Mouse (Mus musculus): ENCODE results near the gene Cpped1.

Gene Cpped1
- long read RNA-seq, experiment 1, transcript Cpped1-202 (4 exons, 2,663 nt): major isoform, 6 of 11 reads
- long read RNA-seq, experiment 1, partial matches to known transcripts: 0 of 11 reads
- long read RNA-seq, experiment 1, other reads (novel, unspliced or antisense): 5 of 11 reads
- long read RNA-seq, experiment 2, partial matches to known transcripts: 1 of 8 reads
- long read RNA-seq, experiment 2, other reads (novel, unspliced or antisense): 3 of 8 reads

DNA sequence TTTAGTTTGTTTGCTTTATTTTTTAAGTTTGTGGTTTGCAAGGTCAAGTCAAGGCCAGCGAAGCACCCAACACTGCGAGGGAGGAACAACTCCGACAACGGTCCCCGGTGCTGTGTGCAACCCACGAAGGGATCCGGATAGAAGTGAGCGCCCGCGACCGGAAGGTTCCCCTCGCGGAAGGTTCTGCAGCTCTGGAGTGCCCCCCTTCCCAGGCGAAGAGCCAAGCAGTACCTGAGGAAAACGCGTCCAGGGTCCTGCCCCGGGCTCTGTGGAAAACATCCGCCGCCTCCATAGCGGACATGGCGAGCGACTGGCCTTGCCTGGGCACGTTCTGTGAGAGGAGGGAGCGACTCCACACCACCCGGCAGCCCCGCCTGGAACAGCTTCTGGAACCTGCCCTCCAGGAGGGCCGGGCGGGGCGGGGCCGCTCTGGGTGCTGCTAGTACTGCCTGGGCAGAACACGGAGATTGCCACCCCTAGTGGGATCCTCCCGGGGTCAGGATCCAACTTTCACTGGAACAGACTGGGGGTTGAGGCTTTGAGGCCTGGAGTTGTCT, at the start of gene Cpped1:
Gene Cpped1 (minus strand): TSS at position 411 of the 557 bp plus-strand sequence.
- intact Hi-C loops (cut with DNase I): no loop called here

DNA sequence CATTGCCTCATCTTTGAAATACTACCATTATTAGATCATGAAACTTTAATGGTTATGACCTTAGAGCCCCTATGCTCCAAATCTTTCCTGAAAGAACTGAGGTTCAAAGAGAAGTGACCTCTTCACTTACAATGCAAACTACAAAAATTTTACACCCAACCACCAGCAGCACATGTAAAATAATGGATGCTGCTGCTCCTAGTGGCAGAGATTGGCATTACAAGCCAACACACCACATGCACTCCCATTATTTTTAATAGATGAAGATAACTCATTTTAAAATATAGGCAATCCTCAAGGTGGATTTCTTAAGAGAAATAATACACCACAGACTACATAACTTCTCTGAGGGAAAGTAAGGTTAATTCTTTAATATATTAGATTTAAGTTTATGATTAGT, 31.2 kb upstream of the Cpped1 start:
- intact Hi-C loops (cut with DNase I): loop anchor here (5.0 kb wide), 1 partner anchor 238 kb away; no protein-coding TSS in a partner anchor

DNA sequence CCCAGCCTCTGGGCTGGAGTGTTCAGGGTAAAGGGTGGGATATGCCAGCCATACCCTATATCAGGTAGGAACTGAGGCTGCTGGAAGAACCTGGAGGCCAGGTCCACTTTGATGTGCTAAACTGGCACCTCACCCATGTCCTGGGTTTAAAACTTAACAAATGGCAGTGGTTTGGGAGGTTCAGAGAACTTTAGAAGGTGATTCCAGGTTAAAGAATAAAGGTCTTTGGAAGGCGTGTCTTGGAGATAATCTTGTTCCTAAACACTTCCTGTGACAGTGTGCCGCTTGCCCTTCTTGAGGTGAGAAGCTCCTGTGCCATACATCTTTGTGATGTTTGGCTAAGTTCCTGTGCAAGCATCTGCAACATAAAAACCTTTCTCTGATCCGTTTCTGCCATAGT, 1.6 kb upstream of the Cpped1 start:
- intact Hi-C loops (cut with DNase I): no loop called here

DNA sequence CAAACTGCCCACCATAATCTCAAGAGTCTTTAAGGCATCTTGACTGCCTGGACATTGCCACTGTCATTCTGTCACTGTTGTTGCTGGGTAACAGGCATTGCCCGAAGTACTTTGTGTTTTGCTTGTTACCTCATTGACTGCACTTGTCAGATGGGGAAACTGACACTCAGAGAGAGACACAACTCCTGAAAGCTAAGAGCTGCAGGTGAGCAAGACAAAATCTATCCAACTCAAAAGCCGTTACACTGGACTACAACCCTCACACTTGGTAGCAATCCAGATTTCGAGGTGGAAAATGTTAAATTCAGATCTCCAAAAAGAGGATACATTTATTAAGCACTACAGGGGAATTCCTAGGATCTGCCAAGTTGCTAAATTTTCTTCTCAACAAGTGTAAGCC, 572 bp upstream of the Cpped1 start:
- intact Hi-C loops (cut with DNase I): no loop called here

DNA sequence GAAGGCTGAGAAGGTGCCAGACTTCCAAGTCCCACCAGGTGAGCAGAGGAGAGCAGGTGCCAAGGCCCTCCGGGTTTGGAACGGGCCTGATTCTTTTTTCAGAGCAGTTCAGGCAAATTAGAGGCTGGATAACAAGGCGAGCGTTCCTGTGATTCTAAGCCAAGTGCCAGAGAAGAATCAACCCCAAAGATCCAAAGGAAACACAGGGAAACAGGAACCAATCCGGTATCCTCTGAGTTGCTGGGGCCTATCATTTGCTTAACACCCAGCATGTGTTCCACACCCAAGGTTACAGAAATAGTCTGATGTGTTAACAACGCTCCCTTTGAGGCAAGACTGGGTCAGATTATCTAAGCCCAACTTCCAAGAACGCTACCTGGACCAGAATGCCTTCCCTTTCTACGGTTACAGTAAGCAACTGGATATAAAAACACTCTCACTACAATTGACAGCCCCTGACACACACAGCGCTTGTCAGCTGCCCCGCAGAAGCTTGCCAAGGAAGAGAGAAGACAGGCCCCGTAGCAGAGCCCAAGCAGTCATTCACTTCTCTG, 707 bp downstream of the Cpped1 start:
- intact Hi-C loops (cut with DNase I): no loop called here

DNA sequence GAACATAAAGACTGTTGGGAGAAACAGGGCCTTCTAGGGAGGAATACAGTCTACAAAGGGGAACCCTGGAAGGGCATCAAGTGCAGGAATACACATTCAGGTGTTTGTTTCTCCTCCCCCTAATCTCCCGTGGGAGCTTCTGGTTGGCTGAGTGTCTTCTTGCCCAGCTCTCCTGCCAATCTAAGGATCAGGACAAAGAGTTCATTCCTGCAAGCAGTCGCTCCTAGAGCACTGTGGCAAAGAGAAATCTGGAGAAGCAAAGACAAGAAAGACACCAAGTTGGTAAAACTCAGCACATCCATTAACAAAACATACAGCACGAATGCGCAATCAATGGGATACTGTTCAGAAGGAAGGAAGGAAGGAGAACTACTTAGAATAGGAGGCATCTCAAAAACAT, 1.4 kb downstream of the Cpped1 start:
- intact Hi-C loops (cut with DNase I): no loop called here

DNA sequence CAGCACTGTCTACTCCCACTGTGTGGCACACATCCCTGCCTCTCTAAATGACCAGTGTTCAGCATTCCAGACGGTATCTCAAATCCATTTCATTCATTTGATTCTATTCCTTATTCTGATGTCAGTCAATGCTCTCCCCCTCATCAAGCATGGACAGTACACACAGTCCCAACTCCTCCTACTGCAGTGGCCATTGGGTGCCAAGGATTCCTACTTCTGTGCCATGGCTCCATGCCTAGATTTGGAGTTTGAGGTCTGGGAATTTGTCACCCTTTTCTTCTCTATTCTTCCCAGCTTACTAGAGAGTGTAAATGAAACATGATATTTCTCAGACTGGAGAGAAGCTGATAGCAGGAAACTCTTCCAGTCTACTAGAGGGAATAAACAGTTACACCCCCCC, 2.3 kb downstream of the Cpped1 start:
- intact Hi-C loops (cut with DNase I): no loop called here

DNA sequence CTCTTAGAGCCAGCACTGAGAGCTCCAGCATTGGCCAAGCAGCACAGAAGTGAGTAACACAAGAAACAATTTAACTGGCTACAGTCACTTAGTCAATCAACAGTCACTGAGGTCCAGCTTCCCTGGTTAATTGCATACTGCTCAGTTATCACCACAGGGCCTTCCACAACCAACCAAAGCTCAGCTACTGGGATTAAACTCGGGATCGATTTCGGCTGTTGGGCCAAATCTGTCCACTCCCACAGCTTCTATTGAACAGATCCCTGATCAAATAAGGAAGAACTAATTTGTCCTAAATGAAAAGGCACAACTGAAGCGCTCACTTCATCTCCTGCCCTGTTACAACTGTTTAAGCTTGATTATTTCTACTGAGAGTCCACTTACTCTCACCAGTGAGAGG, 4.0 kb downstream of the Cpped1 start:
- intact Hi-C loops (cut with DNase I): no loop called here

DNA sequence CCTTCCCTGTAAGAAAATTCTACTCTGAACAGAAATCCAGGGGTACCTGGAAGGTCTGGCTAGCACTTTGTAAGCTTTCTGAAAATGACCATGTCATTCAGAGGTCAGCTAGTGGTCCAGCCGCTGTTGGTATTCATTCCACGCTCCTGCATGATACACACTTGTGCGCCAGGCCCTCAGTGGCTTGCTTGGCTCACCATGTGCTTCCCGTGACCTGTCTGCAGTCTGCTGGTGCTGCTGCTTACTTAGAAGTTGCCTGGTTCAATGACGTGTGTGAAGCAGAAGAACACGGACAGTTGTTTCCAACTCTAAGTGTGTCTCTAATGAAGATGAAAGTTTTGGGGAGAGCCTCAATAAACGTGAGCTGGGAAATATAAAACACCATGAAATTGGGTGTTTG, 7.2 kb downstream of the Cpped1 start:
- intact Hi-C loops (cut with DNase I): no loop called here

DNA sequence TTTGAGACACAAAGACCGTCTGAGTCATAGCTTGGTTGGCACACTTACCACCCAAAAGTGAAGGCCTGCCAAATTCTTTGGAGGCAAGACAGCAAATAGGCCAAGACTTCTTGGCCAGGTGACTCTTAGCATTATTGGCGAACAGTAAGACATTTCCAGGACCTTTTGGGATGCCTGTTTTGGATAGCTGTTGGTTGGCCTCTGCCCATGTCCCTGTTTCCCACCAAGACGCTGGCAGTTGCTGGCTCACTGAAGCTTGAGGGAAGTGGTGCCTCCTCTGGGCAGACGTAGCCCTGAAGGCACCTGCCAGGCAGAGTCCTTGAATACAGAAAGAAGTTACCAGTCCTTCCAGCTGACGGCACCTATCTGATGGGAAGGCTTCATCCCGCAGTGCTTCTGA, 8.9 kb downstream of the Cpped1 start:
- intact Hi-C loops (cut with DNase I): no loop called here

DNA sequence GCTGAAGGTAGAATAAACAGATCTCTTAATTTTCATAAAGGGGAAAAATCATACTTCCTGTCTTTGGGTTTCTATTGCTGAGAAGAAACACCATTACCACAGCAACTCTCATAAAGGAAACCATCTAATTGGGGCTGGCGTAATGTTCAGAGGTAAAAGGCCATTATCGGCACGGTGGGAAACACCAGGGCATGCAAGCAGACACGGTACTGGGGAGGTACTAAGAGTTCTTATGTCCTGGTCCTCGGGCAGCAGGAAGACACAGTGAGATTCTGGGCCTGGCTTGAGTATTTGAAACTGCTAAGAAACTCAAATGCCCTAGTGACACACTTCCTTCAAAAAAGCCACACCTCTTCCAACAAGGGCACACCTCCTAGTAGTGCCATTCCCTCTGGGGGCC, 12.8 kb downstream of the Cpped1 start:
- intact Hi-C loops (cut with DNase I): no loop called here

DNA sequence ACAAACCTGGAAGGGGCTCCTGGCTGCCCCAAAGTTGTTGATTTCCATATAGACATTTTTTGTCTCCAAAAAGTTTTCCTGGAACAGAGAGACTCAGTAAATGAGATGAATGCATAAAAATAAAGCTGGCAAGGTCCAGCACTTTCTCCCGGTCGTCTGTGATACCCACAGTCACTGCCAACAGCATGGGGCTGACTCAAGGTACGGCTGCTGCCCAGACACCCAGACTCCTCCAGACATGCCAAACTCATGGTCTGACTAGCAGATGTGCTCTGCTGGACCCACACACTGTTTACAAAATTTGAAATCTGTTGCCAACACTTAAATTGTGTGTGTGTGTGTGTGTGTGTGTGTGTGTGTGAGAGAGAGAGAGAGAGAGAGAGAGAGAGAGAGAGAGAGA, 14.4 kb downstream of the Cpped1 start:
- intact Hi-C loops (cut with DNase I): no loop called here

DNA sequence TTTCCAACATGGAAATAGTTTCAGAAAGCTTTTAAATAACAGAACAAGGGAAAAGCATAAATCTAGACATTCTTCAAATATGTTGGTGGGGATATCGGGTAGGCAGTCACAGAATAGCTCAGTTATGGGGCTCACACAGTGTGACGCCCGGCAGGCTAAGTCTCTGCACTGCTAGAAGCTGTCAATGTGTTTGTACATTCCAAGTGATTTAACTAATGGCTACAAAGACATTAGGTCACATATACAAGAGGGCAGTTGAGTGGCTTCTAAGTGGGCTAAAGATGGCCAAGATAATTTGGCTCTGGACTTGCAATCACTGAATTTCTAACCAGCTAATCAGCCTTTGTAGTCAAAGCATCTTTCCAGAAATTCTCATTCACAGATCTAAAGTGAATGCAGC, 19.1 kb downstream of the Cpped1 start:
- intact Hi-C loops (cut with DNase I): no loop called here

DNA sequence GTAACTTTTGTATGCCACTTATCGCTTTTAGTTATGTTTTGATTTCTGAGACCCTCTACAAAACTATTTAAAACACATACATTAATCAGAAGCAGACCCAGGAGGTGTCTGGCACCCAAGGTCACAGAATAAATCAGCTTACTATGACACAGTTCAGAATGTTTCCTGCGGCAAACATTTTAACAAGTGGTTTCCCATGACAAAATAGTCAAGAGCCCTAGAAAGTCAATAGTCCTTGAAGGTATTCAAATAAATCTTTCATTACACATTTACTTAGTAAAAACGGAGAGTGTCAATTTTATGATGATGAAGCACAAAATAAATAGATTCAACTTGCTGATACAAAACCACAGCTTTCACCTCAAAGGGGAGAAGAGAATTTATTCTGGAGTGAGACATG, 19.5 kb downstream of the Cpped1 start:
- intact Hi-C loops (cut with DNase I): no loop called here

DNA sequence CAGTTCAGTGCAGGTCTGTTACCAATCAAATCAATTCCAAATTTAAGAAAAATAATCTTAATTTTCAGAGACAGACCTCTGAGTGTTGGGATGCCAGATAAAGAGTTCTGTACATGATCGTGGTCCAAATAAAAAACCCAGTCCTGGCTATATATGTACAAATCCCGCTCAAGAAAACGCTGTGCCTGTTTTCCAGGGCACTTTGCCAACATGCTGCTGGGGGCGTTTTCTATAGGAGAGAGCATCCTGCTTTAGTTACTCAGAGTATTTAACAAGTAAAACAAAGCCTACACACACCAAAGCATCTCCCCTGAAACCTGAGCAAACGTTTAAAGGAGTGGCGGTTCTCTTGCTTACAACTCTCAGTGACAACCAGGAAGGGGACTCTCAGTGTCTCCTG, 27.4 kb downstream of the Cpped1 start:
- intact Hi-C loops (cut with DNase I): no loop called here

DNA sequence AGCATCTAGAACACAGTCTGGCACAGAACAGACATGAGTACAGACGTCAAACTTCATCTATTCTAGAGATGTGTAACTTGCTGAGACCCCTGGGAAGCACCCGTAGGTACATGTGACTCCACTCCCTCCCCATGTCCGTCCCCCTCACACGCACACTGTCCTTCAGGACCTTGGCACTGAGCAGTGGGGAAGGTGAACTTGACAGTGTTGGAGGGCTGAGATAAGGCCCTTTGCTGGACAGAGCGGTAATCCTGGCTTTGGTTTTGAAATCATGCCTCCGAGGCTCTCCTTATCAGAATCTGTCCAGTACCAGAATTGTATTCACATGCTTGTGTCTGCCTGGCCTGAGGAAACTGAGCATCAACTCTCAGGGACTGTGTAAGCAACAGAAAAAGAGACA, 28.8 kb downstream of the Cpped1 start:
- intact Hi-C loops (cut with DNase I): no loop called here

DNA sequence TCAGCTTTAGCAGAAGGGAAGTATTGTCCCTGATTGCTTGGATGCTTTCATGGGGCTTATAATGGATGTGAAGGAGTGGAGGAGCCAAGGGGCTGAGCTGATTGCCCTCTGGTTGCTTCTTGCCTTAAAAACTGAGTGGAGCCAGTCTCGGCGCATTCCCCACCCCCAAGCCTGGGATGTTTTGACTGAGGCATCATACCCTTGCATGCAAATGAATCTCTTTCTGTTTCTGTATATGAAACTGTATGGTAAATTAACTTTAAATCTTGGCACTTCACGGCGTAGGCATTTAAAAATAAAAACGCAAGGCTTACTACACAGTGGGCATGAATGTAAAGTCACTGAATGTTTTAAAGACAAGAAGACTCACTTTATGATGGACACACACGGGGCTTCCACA, 30.0 kb downstream of the Cpped1 start:
- intact Hi-C loops (cut with DNase I): no loop called here

DNA sequence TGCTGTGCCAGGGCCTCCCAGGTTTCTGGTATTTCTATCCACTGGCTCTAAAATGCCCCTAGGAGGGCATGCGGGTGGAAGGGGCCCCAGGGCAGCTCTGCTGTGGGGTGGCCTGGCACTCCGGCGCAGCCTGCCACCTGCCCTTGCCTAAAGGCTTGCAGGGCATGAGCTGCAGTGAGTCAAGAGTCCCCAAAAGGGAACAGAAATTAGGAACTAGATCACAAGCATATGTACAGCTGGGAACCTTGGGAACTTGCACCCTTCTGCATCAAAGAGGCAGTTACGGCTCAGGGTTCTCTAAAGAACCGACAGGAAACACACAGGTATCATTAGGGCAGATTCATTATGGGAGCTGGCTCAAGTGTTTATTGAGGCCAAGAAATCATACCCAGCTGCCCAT, 34.0 kb downstream of the Cpped1 start:
- intact Hi-C loops (cut with DNase I): no loop called here

DNA sequence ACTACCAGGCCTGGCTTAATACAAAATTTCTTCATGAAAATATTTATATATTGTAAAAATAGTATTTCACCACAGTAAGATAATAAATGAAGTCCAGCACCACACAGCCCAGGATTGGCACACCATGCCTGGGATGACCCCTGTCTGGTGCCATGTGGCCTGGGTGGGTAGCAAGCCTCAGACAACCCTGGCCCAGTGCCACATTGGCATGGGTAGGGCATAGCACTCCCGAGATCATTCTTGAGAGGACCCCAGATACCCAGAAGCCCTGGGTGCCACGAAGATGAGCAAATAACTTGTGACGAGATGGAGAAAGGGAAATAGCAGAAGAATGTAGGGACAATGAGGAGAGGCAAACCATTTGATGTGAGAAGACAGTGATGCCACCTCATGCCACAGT, 36.0 kb downstream of the Cpped1 start:
- intact Hi-C loops (cut with DNase I): no loop called here

DNA sequence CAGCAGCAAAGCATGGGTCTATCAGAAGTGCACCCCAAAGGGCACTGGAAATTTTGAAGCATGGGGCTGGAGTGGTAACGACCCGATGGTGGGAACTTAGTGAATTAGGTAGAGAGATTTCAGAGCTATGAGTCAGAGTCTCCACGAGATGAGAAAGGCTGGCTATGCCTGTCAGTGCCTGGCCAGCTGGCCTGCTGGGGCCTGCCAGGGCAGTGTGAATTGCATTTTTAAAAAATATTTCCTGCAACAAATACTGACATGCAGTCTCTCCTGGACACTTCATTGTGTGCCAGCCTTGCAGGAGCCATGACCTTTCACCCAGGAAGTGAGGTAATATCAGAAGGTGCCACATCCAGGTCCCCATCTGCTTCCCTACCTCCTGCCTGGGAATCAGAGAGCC, 40.8 kb downstream of the Cpped1 start:
- intact Hi-C loops (cut with DNase I): no loop called here

DNA sequence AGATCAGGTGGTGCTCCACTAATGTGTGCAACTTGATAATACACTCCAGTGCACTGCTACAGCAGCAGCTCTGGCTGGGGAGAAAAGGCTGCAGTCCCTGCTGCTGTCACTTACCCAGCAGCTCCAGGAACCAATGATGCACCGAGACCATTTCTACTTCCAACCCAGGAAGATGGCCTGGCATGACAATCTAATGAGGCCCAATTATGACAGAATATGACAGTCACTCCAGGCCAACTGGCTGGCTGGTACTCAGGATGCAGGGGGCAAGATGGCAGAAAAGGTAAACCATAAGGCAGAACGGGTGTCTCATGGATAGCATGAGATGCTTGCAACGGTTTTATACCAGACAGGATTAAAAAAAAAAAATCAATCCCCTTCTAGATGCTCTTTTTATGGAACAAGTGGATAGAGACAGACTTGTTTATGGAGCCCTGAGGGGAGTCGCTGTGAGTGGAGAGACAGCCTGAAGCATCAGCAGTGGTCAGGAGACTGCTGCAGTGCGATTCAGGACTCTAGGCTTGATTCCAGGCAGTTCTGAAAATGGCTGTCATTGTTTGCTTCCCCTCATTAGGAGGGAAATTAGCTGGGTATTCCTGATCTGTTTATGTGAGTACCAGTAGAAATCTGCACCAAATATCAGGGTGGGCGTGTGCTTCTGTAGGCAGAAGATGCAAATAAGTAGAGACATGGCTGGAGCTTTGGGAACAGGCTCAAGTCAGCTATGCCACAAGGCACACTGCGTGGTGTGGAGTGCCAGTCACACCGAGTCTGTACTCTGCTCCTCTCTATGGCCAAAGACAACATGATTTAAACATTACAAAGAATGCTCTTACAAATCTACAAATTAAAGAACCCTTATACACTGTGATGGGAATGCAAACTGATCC, 56.3 kb downstream of the Cpped1 start:
- intact Hi-C loops (cut with DNase I): no loop called here

DNA sequence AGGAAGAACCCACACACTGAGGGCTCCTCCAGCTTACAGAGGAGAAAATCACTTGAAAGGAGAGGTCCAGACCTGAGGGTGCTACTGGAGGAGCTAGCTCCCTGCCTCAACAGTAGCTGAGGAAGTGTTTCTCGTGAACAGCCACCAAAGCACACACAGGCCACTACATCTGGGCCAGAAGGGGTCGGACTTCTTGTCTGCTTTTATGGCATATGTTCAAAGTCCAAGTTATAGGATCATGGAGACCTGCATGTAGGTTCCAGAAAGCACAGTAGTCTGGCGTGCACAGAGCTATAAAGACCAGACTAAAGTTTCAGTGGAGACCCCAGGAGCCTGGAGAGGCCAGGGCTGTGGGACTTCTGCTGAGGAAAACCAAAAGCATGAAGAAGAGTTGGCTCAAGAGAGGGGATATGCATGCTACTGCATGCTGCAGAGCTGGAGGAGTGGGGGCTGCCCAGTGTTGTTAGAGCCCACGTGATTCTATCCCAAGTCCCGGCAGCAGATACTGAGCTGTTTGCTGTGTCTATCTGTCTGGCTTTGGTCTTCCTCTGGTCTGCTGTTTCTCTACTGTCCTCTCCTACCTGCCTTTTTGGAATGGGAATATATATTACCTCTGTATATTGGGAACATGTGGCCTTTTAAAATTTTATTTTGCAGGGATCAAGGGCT, 60.1 kb downstream of the Cpped1 start:
- intact Hi-C loops (cut with DNase I): no loop called here
